Mouse (Mus musculus) retina, postnatal 1 day (tissue): ENCODE results near the gene Cenpe.
A peak's percentile ranks its signal among the peaks of the same experiment; 100 is the strongest.

Experiments used
- DNase-seq: peaks from one replicate; pipeline ENCODE4 v3.0.0-alpha.2; 2012

Cenpe gene

GRCm38 (mm10) chr3:135280669-135281415, 68.5 kb downstream of the Cenpe start, which contains the start of gene Bdh2:
Gene Bdh2, plus strand, starts transcription at chr3:135281221.
- peak; percentile 95 for DNase-seq

- DNase-seq: no peak
Measured at GRCm38 (mm10) chr3:135281701-135282100, 69.4 kb downstream of the Cenpe start.

GRCm38 (mm10) chr3:135285256-135285655, 72.9 kb downstream of the Cenpe start:
- no peak for DNase-seq

- DNase-seq: no peak
Measured at GRCm38 (mm10) chr3:135285807-135286206, 73.5 kb downstream of the Cenpe start.

GRCm38 (mm10) chr3:135288138-135288750, 75.9 kb downstream of the Cenpe start:
- DNase-seq: no peak

GRCm38 (mm10) chr3:135289148-135289547, 76.8 kb downstream of the Cenpe start:
- no peak for DNase-seq

- peak; percentile 81 for DNase-seq
Measured at GRCm38 (mm10) chr3:135290249-135290894, 78.0 kb downstream of the Cenpe start.

- no peak for DNase-seq
Measured at GRCm38 (mm10) chr3:135293703-135294102, 81.4 kb downstream of the Cenpe start.

GRCm38 (mm10) chr3:135295559-135295958, 83.2 kb downstream of the Cenpe start:
- no peak for DNase-seq

GRCm38 (mm10) chr3:135298560-135298959, 86.2 kb downstream of the Cenpe start:
- DNase-seq: no peak

- DNase-seq: no peak
Measured at GRCm38 (mm10) chr3:135300081-135300480, 87.7 kb downstream of the Cenpe start.

- peak; percentile 51 for DNase-seq
Measured at GRCm38 (mm10) chr3:135304060-135304459, 91.7 kb downstream of the Cenpe start.

GRCm38 (mm10) chr3:135304566-135304965, 92.2 kb downstream of the Cenpe start:
- DNase-seq: peak; percentile 28

- peak; percentile 64 for DNase-seq
Measured at GRCm38 (mm10) chr3:135307411-135308259, 95.3 kb downstream of the Cenpe start, which contains the start of gene Slc9b2. Gene Slc9b2, plus strand, starts transcription at chr3:135307700.

GRCm38 (mm10) chr3:135312916-135313491, 100.7 kb downstream of the Cenpe start:
- peak; percentile 24 for DNase-seq

- DNase-seq: peak; percentile 22
Measured at GRCm38 (mm10) chr3:135313727-135314126, 101.4 kb downstream of the Cenpe start.

GRCm38 (mm10) chr3:135314811-135315210, 102.5 kb downstream of the Cenpe start:
- no peak for DNase-seq

- DNase-seq: no peak
Measured at GRCm38 (mm10) chr3:135315720-135316425, 103.5 kb downstream of the Cenpe start.

- no peak for DNase-seq
Measured at GRCm38 (mm10) chr3:135318331-135318730, 106.0 kb downstream of the Cenpe start.
